Mouse (Mus musculus) liver, postnatal 0 days (tissue): ENCODE results near the gene Chrm4.

Source experiments
- CTCF ChIP-seq: sonication (generic); IDR thresholded peaks from 2 replicates; pipeline ENCODE4 v1.5.1; 2016; ENCODE audit warnings: antibody characterized with exemption, low read depth
- EP300 ChIP-seq: IDR thresholded peaks from 2 replicates; pipeline ENCODE4 v1.6.1; 2016; ENCODE audit warnings: antibody characterized with exemption, low read depth, mild to moderate bottlenecking

GRCm38 (mm10) chr2:91903171-91903925, 23.7 kb upstream of the Chrm4 start:
- no peak for TF ChIP-seq CTCF
- no peak for TF ChIP-seq EP300
